Mouse (Mus musculus) olfactory bulb, adult 2 months (tissue): ENCODE measurements around the gene Msmp.

ENCODE experiments used
- CTCF ChIP-seq: fragments of 200-500 bp; IDR thresholded peaks from 2 replicates; pipeline ENCODE4 v1.5.1; 2012; ENCODE audit warnings: low read depth, mild to moderate bottlenecking, low read length, moderate library complexity; ENCODE audit not compliant: insufficient read depth
- POLR2A ChIP-seq: fragments of 200-500 bp; IDR thresholded peaks from 2 replicates; pipeline ENCODE4 v1.6.1; 2012; ENCODE audit warnings: mild to moderate bottlenecking, low read depth, low read length, moderate library complexity; ENCODE audit not compliant: insufficient read depth

- TF ChIP-seq POLR2A = no peak
- no peak for TF ChIP-seq CTCF
These were observed 2.9 kb downstream of the Msmp start for GRCm38 (mm10) chr4:43581381-43581780.
